Mouse (Mus musculus) midbrain, embryonic 13.5 days (tissue): ENCODE data around the gene Acmsd. TPM values are rescaled to one million over a fixed set of nuclear protein-coding genes. Genes with fewer than 3 reads are reported as not detected.
"Not testable (repeated sequence)": the region's sequence is repeated elsewhere in the genome, so short reads cannot be mapped to it uniquely, and the experiment has no call there.

Source experiments
- ATAC-seq: fragments of 200-750 bp; cut with Nextera tagmentation; 2 replicates; pipeline ENCODE4 v1.8.0; 2017; ENCODE audit warnings: mild to moderate bottlenecking, moderate TSS enrichment, moderate library complexity
- H3K27ac ChIP-seq: fragments of 300-500 bp; sonication (generic); 2 replicates; pipeline ENCODE4 v1.5.1; 2015; ENCODE audit warnings: inconsistent platforms, mild to moderate bottlenecking, moderate library complexity
- H3K27me3 ChIP-seq: fragments of 300-500 bp; sonication (generic); 2 replicates; pipeline ENCODE4 v1.6.1; 2015; ENCODE audit warnings: mild to moderate bottlenecking, inconsistent platforms
- H3K36me3 ChIP-seq: fragments of 300-500 bp; sonication (generic); 2 replicates; pipeline ENCODE4 v1.6.1; 2015; ENCODE audit warnings: mild to moderate bottlenecking, inconsistent platforms
- H3K4me1 ChIP-seq: fragments of 300-500 bp; sonication (generic); replicated peaks from 2 replicates; pipeline ENCODE4 v1.6.1; 2015; ENCODE audit warnings: inconsistent platforms
- H3K4me2 ChIP-seq: fragments of 300-500 bp; sonication (generic); replicated peaks from 2 replicates; pipeline ENCODE4 v1.6.1; 2015; ENCODE audit warnings: moderate library complexity, mild to moderate bottlenecking, inconsistent platforms
- H3K4me3 ChIP-seq: fragments of 300-500 bp; sonication (generic); replicated peaks from 2 replicates; pipeline ENCODE4 v1.5.1; 2015; ENCODE audit warnings: mild to moderate bottlenecking, inconsistent platforms
- H3K9ac ChIP-seq: fragments of 300-500 bp; sonication (generic); replicated peaks from 2 replicates; pipeline ENCODE4 v1.6.1; 2015; ENCODE audit warnings: mild to moderate bottlenecking, inconsistent platforms
- H3K9me3 ChIP-seq: fragments of 300-500 bp; sonication (generic); 2 replicates; pipeline ENCODE4 v1.6.1; 2016; ENCODE audit warnings: mild to moderate bottlenecking, inconsistent platforms
- WGBS: fragments of 180-500 bp; shearing (Covaris S2); methylation state at CpG from one replicate; pipeline ENCODE4 v1.1.7; 2015; 5-methylcytosine and 5-hydroxymethylcytosine counted together
- polyA plus RNA-seq: library from polyadenylated mRNA; unstranded; fragments of >200 nt; fragmentation: Nextera tagmentation; extraction: Ambion mirVana; gene quantifications from 2 replicates; pipeline ENCODE4 v1.2.1, GENCODE M21; 2015

Gene Acmsd
- polyA plus RNA-seq, 1 experiment from 2014 or later, result 0.09 TPM

- no peak overlapping the region for H3K4me2 ChIP-seq
- 72% methylated on average over 11 of the region's 11 CpGs for WGBS
- H3K36me3 ChIP-seq, result no peaks in the 10 kb centered on the region
- H3K4me3 ChIP-seq, result no peak overlapping the region
- H3K27me3 ChIP-seq, result no peaks in the 10 kb centered on the region
- no peak for ATAC-seq
- 0 out of 2 replicates have a peak, but pooled peaks cover 10% of the 10 kb centered on the region for H3K4me1 ChIP-seq
- no peak overlapping the region for H3K9ac ChIP-seq
- H3K9me3 ChIP-seq, result 0 out of 2 replicates have a peak, but pooled peaks cover 5% of the 10 kb centered on the region
- no peak overlapping the region for H3K27ac ChIP-seq
These were observed 21.3 kb downstream of the Acmsd start for GRCm38 (mm10) chr1:127750401-127751102.

GRCm38 (mm10) chr1:127755806-127756205 lies 26.6 kb downstream of the Acmsd start:
- Histone ChIP-seq H3K9me3 (no peaks in the 10 kb centered on the region), H3K4me1 (0 out of 2 replicates have a peak, but pooled peaks cover under 1% of the 10 kb centered on the region), H3K4me2 (no peak overlapping the region), H3K4me3 (no peak overlapping the region), H3K9ac (no peak overlapping the region), H3K27ac (no peak overlapping the region), H3K27me3 (no peaks in the 10 kb centered on the region), H3K36me3 (no peaks in the 10 kb centered on the region)
- WGBS, result 81% methylated on average over 4 of the region's 4 CpGs
- no peak for ATAC-seq

DNA sequence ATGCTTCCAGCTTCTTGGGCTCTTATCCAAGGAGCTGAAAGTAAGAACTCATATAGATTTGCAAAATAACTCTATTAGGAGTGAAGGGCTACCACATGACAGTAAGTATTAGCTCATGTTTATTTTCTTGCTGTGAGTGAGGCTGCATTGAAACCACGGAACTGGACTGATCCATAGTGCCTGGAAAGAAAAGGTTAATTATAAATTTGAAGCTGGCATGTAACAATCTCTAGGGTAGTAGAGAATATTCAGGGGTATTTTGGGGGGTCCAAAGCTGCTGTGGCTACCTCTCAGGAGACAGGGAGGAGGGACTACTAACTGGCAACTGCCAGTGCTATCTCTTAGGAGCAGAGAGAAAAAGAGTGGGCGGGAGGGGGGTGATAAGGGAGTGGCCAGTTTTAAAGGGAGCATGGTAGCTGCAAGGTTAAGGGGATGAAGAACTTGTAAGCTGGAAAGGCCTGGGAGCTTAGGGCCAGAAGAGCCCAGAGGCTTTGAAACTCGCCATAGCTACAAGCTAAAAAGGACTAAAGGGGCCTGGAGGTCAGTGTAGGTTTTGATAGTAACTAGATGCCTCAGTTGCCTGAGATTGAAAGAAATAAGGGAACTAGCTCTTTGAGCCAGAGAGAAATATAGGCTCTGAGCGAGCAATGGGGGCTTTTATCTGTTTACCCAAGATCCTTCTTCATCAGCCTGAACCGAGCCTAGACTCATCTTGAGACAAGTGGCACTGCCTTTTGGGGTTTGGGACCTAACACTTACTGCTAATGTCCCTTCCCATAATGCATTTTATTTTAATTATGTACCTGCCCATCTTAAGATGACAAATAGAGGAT lies 27.3 kb downstream of the Acmsd start:
- Histone ChIP-seq H3K9me3 (no peaks in the 10 kb centered on the region), H3K9ac (no peak overlapping the region), H3K27me3 (no peaks in the 10 kb centered on the region), H3K4me2 (no peak overlapping the region), H3K36me3 (no peaks in the 10 kb centered on the region), H3K27ac (no peak overlapping the region), H3K4me1 (no peaks in the 10 kb centered on the region), H3K4me3 (no peak overlapping the region)
- 74% methylated on average over 5 of the region's 5 CpGs for WGBS
- ATAC-seq, result no peak

GRCm38 (mm10) chr1:127757164-127757545 lies 27.9 kb downstream of the Acmsd start:
- not testable (repeated sequence) for H3K27ac ChIP-seq, H3K4me1 ChIP-seq, H3K36me3 ChIP-seq, H3K4me2 ChIP-seq, H3K9ac ChIP-seq, H3K9me3 ChIP-seq, H3K27me3 ChIP-seq, ATAC-seq, H3K4me3 ChIP-seq
- WGBS, result 88% methylated on average over 3 of the region's 3 CpGs

- WGBS, result 56% methylated on average over 2 of the region's 2 CpGs
- Histone ChIP-seq H3K36me3 (no peaks in the 10 kb centered on the region), H3K27ac (no peak overlapping the region), H3K4me3 (no peak overlapping the region), H3K27me3 (no peaks in the 10 kb centered on the region), H3K9me3 (no peaks in the 10 kb centered on the region), H3K9ac (no peak overlapping the region), H3K4me1 (no peaks in the 10 kb centered on the region), H3K4me2 (no peak overlapping the region)
- no peak for ATAC-seq
These were observed 36.3 kb downstream of the Acmsd start for GRCm38 (mm10) chr1:127765468-127765867.

- H3K9ac ChIP-seq, result no peak overlapping the region
- no peaks in the 10 kb centered on the region for H3K4me1 ChIP-seq
- no peaks in the 10 kb centered on the region for H3K27me3 ChIP-seq
- H3K4me3 ChIP-seq, result no peak overlapping the region
- 87% methylated on average over 2 of the region's 2 CpGs for WGBS
- no peak for ATAC-seq
- no peak overlapping the region for H3K4me2 ChIP-seq
- H3K9me3 ChIP-seq, result no peaks in the 10 kb centered on the region
- 0 out of 2 replicates have a peak, but pooled peaks cover 2% of the 10 kb centered on the region for H3K36me3 ChIP-seq
- H3K27ac ChIP-seq, result no peak overlapping the region
These were observed 37.5 kb downstream of the Acmsd start for GRCm38 (mm10) chr1:127766741-127767140.

DNA sequence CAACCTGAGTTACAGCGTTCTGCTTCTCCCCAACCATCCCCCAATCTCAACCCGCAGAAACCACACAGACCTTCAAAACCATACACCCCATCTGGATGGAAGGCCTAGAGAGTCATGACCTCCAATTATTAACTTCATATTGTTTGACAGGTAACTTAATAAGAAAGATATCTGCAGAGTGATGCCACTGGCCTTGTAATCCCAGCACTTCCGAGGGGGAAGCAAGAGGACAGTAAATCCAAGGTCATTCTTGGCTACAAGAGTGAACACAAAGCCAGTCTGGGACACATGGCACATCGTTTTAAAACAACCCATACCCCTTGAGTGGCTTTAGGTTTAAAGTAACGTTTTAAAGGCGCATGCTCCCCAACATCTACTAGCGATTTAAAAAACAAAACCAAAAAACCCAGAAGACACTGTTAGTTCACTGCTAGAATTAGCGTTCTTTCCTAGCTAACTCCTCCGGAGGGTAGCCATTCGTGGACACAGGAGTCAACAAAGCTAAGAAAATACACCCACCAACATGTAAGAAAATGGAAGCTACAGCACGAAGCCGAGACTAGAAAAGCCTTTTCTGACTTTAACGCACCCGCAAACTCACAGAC lies 44.1 kb downstream of the Acmsd start:
- H3K9ac ChIP-seq, result peak overlapping the region; percentile 75
- H3K4me1 ChIP-seq, result peaks cover 34% of the 10 kb centered on the region
- no peaks in the 10 kb centered on the region for H3K27me3 ChIP-seq
- 1% methylated on average over 14 of the region's 14 CpGs for WGBS
- peak overlapping the region; percentile 83 for H3K4me2 ChIP-seq
- 0 out of 2 replicates have a peak, but pooled peaks cover 3% of the 10 kb centered on the region for H3K36me3 ChIP-seq
- ATAC-seq, result peak; percentile 5
- peak overlapping the region; percentile 84 for H3K4me3 ChIP-seq
- no peaks in the 10 kb centered on the region for H3K9me3 ChIP-seq
- H3K27ac ChIP-seq, result peak overlapping the region; percentile 94

DNA sequence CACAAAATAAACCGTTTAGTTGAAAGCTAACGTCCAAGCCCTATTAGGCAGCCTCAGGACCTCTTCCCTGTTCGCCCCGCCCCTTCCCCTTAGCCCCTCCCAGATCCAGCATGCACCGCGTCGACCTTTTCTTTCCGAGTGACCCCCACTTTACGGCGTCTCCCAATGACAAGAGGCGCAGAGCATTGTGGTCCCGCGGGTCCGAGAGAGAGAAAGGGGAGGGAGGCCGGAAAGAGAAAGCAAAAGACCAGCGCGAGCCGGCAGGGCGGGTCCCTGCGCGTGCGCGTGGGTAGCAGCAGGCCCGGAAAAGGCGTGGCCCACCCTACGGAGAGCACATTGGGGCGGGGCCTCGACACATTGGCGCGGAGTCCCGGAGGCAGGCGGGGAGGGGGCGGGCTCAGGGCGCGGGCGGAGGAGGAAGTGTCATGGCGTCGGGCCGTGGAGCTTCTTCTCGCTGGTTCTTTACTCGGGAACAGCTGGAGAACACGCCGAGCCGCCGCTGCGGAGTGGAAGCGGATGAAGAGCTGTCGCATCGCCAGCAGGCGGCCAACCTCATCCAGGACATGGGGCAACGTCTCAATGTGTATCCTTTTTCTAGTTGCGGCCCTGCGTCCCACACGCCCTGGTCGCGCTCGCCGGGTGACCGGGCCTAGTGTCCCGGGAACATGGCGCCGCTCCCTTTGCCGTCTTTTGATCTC lies 44.7 kb downstream of the Acmsd start, which contains the start of gene Ccnt2:
Ccnt2 (plus strand) TSS at position 362 of the 698 bp plus-strand sequence.
- H3K9ac ChIP-seq, result peak within 1 kb of the TSS; percentile 92
- H3K36me3 ChIP-seq, result 0 out of 2 replicates have a peak, but pooled peaks cover 3% of the 10 kb centered on the region
- no peaks in the 10 kb centered on the region for H3K27me3 ChIP-seq
- H3K27ac ChIP-seq, result peak within 1 kb of the TSS; percentile 94
- peak within 1 kb of the TSS; percentile 84 for H3K4me3 ChIP-seq
- peaks cover 38% of the 10 kb centered on the region for H3K4me1 ChIP-seq
- H3K4me2 ChIP-seq, result peak within 1 kb of the TSS; percentile 87
- H3K9me3 ChIP-seq, result no peaks in the 10 kb centered on the region
- under 1% methylated on average over 63 of the region's 63 CpGs for WGBS
- ATAC-seq, result peak; percentile 98

GRCm38 (mm10) chr1:127774501-127774880 lies 45.3 kb downstream of the Acmsd start:
- under 1% methylated on average over 31 of the region's 31 CpGs for WGBS
- H3K27ac ChIP-seq, result peak overlapping the region; percentile 94
- H3K4me2 ChIP-seq, result peak overlapping the region; percentile 87
- peak; percentile 37; the same call in 1 of the 2 replicates for ATAC-seq
- peak overlapping the region; percentile 84 for H3K4me3 ChIP-seq
- H3K9me3 ChIP-seq, result no peaks in the 10 kb centered on the region
- peak overlapping the region; percentile 92 for H3K9ac ChIP-seq
- peaks cover 43% of the 10 kb centered on the region for H3K4me1 ChIP-seq
- H3K36me3 ChIP-seq, result 0 out of 2 replicates have a peak, but pooled peaks cover 3% of the 10 kb centered on the region
- H3K27me3 ChIP-seq, result no peaks in the 10 kb centered on the region

- Histone ChIP-seq H3K27ac (no peak overlapping the region), H3K4me1 (peaks cover 51% of the 10 kb centered on the region), H3K4me3 (peak overlapping the region; percentile 84), H3K27me3 (no peaks in the 10 kb centered on the region), H3K4me2 (peak overlapping the region; percentile 87), H3K9ac (peak overlapping the region; percentile 92), H3K9me3 (no peaks in the 10 kb centered on the region), H3K36me3 (0 out of 2 replicates have a peak, but pooled peaks cover 3% of the 10 kb centered on the region)
- no peak for ATAC-seq
- 10% methylated on average over 10 of the region's 10 CpGs for WGBS
These were observed 46.0 kb downstream of the Acmsd start for GRCm38 (mm10) chr1:127775206-127775720.

GRCm38 (mm10) chr1:127776246-127776645 lies 47.0 kb downstream of the Acmsd start:
- WGBS, result 68% methylated on average over 6 of the region's 6 CpGs
- H3K4me1 ChIP-seq, result peaks cover 58% of the 10 kb centered on the region
- ATAC-seq, result no peak
- H3K9ac ChIP-seq, result 0 out of 2 replicates have a peak overlapping the region, but pooled peaks have one; percentile 32
- H3K4me3 ChIP-seq, result peak overlapping the region; percentile 22
- H3K27me3 ChIP-seq, result no peaks in the 10 kb centered on the region
- no peaks in the 10 kb centered on the region for H3K9me3 ChIP-seq
- H3K27ac ChIP-seq, result no peak overlapping the region
- H3K4me2 ChIP-seq, result peak overlapping the region; percentile 47
- 0 out of 2 replicates have a peak, but pooled peaks cover 3% of the 10 kb centered on the region for H3K36me3 ChIP-seq
